Mouse (Mus musculus): ENCODE results near the gene Car5a. TPM values are rescaled to one million over a fixed set of nuclear protein-coding genes. Genes with fewer than 3 reads are reported as not detected.

Car5a gene
- under 1 TPM in 1 of 4 experiments, not detected in 3; 0.53 TPM for total RNA-seq (2022)

DNA sequence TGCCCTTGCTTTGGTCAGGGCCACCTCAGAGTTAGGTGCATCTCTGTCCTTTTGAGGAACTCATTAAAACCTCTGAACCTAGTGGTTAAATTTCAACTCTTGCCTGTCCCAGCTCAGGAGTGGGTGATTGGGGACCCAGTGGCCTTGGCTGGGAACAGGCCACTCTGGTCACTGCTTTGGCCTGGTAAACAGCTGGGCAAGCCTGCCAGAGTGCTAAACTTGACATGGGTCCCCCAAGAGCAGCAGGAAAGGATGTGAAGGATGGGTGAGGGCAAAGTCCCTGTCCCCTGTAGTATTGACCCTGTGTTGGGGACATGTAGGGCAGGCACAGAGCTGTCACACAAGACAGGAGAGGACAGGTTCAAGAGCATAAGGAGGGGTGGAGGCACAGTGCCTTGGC is at the start of gene Car5a:
TSS of gene Car5a (minus strand) at position 74 of the 400 bp plus-strand sequence.
- DNase-seq (ENCODE audit: low spot score in 2 of 2) = no peak

DNA sequence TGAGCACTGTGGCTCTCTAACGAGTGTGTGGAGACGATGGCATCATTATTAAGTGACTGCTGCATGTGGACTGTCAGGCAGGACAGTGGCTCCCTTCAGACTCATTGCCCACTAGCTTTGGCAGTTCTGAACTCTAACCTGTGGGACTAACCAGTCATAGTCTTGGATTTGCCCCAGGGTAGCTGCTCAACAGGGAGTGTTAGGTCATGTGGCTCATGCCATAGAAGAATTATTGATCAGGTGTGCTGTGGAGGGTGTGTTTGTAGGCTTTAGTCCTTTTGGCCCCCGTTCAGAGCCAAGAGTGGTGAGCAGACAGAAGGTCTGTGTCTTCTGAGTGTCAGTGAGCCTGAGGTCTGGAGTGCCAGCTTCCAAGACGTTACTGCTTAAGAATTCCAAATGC is 48.2 kb upstream of the Car5a start:
- no peak for DNase-seq (ENCODE audit: low spot score in 2 of 2)

DNA sequence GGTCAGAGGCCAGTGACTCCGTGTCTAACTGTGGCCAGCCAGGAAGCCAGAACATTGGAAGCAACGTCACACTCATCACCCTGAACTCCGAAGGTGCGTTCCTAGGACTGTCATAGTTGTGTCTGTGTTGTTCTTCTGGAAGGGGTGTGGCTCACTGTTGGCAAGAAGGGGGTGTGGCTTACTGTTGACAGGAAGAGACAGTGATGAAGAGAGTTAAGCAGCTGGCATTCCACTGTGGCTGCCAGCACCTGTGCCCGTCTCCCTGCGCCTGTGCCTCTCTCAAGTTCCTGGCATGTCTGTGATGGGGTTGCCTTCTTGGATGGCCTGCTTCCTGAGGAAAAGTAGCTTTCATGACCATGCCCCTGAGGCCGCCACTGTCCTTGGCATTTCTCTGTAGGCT is 46.9 kb upstream of the Car5a start:
- no peak for DNase-seq (ENCODE audit: low spot score in 2 of 2)

DNA sequence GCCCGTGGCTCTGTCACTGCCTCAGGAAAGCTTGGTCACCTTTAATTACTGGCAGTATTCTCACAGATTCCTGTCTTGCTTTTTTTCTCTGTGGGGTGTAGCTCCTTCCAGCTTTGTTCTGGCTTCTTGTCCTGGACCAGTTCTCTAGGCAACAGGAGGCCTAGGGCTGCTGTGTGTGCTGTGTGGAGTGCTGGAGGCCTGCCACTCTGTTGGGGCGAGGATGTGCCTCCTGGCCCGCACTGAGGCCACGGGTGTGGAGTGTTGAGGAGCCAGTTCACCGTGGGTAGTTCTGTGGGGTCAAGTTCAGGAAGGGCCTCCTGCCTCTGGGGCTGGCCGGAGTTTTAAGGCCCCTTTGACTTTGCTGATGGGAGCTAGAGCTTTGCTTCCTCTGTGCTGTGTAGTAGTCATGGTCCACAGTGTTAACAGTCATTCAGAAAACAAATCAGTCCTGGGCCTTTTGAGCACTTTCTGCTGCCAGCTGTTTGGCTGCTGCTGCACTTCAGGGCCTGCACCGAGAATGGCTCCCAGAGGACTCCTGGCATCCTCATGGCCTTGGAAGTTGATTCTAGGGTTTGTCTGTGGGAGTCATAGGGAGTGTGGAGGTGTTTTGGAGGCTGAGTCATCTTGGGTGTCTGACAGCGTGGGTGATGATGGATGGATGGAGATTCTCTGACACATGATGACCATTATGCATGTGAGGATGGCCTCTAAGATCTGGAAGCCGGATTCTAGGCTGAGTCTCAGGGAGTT is 46.0 kb upstream of the Car5a start:
- no peak for DNase-seq (ENCODE audit: low spot score in 2 of 2)

DNA sequence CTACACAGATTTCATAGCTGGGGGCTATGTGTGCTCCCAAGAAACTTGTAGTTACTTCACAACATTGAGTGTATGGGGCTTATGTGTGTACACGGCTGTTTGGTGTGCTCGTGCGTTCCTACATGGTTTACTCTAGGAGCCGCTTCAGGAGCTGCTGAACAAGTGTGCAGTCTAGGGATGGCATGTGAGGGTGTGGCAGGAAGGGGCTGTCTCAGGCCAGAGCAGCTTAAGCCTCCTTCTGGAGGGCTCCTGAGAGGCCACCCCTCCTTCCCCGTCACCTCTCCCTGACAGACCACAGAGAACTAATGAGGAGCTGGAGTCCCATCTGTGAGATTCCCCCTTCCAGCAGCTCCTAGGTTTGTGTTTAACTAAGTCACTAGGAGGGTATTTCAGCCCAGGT is 43.2 kb upstream of the Car5a start:
- no peak for DNase-seq (ENCODE audit: low spot score in 2 of 2)

DNA sequence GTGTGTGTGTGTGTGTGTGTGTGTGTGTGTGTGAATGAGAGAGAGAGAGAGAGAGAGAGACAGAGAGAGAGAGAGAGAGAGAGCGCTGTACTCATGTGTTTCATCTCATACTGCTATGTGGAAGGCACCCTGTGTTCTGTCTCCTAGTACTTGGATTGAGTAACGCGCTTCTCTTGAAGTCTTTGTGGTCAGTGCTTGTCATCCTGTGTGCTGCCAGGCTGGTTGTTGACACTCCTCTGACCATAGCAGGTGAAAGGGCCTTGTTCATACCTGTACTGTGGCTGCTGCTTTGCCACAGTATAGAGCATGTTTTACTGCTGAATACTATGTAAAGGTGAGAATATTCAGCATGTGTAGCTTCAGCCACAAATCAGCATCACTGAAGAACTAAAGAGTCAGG is 41.0 kb upstream of the Car5a start:
- no peak for DNase-seq (ENCODE audit: low spot score in 2 of 2)

DNA sequence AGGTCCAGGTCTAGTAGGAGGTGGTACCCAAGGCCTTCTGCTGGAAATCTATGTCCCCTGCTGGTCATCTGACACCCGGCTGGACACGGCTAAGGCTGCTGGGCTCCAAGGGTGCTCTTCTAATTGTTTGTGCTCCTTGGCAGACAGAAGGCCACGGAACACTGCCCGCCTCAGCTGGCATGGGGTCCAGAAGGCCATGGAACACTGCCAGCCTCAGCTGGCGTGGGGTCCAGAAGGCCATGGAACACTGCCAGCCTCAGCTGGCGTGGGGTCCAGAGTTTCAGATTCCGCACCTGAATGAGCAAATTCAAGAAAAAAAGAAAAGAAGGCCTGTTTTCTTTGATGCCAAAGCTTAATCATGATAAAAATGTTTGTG is 36.8 kb upstream of the Car5a start:
- no peak for DNase-seq (ENCODE audit: low spot score in 2 of 2)

DNA sequence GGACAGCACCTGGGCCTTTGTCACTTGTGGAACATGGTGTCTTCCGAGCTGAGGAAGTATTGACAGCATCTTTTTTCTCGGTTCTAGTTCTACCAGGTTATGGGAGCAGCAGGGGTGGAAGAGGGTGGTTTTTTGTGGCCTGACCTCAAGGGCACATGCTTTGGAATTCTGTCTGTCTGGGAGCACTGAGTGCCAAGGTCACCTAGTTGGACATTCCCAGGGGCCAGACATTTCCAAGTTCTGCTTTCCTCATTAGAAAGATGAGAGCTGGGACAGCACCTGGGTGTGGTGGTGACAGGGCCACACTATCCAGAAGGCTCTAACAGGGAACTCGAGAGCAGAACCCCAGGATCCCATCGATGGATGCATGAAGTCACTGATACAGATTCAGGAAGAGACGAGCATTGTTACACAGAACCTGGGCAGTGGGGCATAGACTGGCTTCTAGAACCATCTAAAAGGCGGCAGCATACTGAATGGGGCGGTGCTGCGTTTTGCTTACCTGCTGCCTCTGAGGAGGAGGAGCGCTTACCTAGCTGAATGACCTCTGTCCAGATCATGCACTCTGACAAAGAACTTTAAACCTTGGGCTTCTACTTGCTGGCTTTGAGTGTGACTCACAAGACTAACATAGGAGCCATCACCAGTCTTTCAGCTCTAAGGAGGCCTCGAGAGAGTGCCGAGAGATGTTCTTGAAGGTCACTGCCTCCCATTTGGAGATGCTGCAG is 36.3 kb upstream of the Car5a start:
- no peak for DNase-seq (ENCODE audit: low spot score in 2 of 2)

DNA sequence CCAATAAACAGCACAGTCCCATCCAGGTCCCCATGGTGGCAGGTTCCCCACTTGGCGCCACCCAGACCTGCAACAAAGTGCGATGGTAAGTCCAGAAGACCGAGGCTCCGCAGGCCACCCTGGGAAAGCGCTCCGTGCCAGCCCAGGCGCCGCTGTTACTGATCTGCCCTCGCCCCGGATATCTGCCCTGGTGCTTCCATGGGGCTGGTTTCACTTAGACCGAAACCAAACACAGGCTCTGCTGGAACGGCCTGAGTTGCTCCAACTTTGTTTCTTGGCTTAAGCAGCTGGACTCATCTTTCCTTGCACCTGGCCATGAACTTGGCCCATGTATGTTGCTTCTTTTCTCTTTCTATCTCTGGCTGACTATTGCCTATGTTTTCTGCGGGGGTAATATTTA is 34.0 kb upstream of the Car5a start:
- DNase-seq (ENCODE audit: low spot score in 2 of 2) = no peak

DNA sequence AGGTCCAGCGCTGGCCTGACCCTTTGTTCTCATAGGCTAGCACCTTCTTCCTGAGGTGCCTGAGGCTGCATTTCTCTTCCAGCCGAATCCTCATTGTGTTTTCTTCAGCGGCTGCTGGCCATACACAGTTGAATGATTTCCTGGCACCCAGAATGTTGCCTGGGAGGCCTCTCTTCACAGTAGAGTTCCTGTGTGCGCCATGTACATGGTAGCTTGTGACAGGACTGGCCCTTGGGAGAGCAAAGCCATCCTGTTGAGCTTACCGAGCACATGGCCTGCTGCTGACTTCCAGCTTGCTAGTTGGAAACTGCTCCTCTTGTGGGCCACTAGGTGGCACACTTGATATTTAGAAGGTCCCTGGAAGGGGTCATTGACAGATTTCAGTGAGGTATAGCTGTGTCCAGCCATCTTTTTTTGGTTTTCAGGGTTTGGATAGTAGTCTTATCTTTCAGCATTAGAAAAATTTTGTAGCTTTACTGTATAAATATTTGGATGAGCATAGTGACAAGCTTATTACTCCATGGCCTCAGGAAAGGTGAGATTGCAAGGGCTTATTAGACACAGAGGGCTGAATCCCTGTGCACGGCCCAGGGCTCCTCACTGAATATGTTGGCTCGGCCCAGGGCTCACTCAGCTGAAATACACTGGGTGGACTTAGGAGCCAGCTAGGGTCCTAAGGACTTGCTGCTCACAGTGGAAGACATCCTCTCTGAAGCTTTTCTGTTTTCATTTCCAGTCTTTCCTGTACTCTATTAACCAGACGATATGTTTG is 33.3 kb upstream of the Car5a start:
- DNase-seq (ENCODE audit: low spot score in 2 of 2) = no peak

DNA sequence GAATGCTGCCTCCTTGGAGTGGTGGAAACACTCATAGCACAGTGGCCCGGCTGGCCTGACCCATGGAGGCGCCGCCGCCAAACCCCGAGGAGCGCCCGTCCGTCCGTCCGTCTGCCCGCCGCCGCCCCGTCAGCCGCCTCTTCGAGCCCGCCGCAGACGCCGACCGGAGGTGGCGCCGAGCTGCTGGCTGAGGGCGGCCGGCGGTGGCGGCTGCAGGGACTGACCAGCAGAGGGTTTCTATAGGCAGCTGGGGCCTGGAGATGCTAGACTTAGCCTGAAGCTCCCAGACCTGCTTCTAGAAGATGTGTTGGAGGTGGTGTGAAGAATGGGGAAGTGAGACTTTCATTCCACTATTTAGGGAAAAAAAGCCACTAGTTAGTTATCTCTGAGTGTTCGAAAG is 29.2 kb upstream of the Car5a start:
- no peak for DNase-seq (ENCODE audit: low spot score in 2 of 2)

DNA sequence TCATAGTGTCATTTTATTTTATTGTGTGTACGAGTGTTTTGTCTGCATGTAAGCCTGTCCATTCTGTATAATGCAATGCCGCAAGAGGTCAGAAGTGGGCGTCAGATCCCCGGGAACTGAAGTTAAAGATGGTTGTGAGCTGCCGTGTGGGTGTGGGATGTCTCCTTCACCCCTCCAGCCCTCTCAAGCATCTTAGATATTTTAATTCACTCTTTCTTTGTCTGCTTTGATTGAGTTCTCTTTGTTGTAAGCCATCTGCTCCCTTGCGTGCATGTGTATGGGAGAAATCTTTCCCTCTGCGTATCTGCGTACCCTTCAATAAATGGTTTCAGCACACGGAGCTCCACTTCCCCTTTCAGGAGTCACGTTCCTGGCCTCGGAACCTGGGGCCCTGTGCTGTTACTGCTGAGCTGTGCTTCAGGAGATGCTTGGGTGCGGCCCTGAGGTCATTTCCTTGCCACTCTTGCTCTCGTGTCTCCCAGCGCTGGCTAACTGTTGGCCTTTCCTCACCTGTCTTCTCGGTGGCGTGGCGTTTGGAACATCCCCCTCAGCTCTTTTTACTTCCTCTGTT is 26.9 kb upstream of the Car5a start:
- DNase-seq (ENCODE audit: low spot score in 2 of 2) = no peak

DNA sequence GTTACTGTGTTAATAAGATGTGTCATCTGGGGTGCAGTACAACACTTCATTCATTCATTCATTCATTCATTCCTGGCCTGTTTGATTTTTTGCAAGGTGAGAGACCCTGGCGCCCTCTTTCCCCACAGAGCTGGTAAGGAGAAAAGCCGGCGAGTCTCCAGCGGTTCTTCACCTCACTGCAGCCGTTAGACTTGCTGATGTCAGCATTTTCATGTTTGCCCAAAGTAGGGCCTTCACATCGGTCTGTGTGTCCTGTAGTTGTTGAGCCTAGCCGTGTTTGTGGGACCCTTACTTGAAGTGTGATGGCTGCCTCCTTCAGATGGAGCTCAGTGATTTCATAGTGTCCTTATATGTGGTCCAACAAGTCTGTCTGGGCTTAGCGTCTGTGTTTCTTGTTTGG is 25.5 kb upstream of the Car5a start:
- no peak for DNase-seq (ENCODE audit: low spot score in 2 of 2)

DNA sequence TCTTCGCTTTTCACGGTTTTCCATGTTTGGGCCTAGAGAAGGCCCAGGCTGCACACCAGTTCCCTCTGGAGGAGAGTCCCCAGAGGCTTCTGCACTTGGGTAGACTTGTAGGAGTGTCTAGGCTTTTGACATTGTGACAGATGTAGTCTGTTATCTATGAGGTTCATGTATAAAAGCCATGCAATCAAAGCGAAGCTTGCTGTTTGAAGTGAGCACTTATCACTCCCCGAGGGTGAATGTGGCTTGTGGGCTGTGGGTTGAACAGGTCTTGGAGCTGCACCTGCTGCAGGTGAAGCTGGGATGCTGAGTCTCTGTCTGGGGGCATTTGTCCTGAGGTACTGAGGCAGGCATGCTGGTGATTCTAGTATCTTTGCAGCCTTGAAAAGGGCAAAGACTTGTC is 23.8 kb upstream of the Car5a start:
- no peak for DNase-seq (ENCODE audit: low spot score in 2 of 2)

DNA sequence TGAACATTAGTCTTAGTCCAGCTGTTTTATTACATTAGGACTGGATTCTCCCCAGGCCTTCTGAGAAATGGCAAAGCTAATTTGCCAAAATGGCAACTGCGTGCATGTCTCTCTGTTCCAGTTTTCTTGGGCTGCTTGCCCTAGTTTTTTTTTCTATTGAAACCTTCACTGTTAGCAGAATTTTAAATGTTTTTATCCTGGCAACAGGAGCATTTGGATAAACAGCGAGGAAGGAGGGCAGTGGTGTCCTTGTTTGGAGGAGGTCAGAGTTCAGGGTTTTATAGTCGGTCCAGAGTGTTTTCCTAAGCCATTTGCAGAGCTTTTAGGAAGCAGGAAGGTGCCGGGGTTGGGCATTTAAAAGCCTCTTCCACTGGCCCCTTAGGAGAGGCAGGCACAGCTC is 23.3 kb upstream of the Car5a start:
- no peak for DNase-seq (ENCODE audit: low spot score in 2 of 2)

DNA sequence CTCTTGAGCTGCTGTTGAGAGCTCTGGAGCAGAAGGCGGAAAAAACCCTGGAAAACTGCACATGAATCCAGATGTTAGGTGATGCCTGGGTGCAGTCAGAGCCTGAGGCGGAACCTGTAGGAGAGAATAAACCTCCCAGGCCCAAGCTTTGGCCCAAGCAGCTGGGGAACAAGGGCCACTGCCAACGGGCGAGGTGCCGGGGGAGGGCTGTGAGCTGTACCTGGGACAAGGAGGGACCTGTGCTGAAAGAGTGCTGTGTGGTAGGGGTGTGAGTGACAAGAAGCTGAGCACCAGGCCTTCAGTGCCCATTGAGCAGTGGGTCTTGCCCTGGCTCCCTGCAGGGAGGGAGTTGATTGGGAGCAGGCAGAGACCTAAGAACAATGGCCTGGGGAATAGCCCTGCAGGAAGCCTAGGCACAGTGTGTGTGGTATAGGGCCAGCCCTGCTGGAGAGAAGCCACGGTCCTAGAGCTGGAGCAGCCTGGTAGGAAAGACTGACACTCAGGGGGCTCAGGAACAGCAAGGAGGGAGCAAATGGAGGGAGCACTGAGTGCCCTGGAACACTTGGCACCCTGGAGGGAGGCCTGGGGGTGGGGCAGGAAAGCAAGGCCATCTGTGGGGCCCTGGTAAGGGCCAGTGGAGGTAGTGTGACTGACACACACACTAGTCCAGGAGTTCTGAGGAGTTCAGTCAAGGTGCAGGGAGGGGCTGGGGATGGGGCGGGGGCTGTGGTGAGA is 22.2 kb upstream of the Car5a start:
- no peak for DNase-seq (ENCODE audit: low spot score in 2 of 2)

DNA sequence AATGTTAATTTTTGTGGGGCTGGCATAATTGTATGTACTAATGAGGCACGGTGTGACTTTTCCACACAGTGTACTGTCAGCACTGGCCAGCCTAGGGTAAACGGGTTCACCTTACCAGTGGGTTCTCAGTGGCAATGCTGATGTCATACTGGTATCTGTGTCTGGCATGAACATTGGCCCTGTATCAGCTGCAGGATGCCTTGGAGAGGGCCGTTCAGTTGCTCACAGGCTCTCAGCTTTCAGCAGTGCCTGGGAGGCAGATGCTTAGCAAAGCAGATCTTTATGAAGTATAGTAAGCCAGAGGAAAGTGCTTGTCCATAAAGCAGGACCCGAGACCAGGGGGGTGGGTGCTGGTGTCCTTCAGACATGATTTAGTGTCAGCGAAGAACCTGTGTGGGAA is 21.4 kb upstream of the Car5a start:
- DNase-seq (ENCODE audit: low spot score in 2 of 2) = no peak

DNA sequence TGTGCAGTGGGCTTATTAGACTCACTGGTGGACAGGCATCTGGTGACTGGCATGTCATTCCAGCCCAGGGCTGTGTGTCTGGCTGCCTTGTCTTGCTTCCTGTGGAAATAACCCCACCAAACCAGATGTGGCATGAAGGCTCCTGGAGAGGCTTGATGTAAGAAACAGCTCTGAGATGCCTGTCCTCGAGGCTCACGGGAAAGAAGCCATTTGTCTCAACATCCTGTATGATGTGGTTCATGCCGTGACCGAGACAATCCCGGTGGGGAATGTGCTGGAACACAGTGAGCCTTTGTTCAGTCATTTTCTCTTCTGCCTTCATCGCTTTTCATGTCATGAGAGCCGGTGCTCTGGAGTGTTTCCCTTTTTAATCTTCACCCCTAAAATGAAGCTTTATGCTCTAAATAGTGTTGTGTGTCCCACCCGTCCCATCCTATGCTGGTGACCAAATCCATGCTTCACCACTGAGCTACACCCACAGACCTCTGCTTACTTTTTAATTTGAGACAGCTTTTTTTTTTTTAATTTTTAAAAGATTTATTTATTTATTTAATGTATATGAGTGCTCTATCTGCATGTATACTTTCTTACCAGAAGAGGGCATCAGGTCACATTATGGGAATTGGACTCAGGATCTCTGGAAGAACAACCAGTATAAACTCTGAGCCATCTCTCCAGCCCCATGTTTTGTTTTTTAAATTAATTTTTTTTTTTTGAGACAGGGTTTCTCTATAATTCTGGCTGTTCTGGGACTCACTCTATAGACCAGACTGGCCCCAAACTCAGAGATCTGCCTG is 20.2 kb upstream of the Car5a start:
- DNase-seq (ENCODE audit: low spot score in 2 of 2) = no peak

DNA sequence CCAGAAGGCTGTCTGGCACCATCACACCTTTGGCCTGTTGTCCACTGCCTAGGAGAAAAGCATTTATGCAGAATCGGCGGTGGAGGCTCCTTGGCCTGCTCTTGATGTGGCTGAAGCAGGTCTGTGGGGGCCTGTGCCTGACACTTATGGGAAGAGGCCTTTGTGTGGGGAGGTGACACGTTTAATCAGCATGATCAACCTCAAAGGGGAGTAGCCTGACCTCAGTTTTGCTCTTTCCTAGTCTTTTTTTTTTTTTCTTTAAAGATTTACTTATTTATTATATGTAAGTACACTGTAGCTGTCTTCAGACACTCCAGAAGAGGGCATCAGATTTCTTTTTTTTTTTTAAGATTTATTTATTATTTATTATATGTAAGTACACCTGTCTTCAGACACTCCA is 18.2 kb upstream of the Car5a start:
- no peak for DNase-seq (ENCODE audit: low spot score in 2 of 2)

DNA sequence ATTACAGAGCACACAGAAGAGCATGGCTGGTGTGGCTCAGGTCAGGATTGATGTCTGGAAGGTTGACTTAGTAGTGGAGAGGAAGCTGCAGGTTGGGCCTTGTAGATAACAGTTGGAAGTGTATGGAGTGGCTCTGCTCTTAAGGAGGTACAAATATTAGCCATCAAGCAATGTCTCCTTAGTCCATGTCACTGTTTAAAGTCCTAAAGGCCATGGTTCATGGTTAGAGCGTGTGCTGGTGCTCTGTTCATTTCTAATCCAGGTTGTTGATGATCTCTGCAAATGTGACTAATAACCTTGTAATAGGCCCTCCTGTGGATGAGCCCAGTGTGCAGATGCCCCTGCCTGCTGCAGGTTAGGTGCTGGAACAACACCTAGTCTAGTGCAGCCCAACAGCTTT is 13.7 kb upstream of the Car5a start:
- DNase-seq (ENCODE audit: low spot score in 2 of 2) = no peak

Measured in left cerebral cortex, adult 8-10 months (tissue).